Comparison of ENCODE assay signal across 27 mouse cellular contexts in the genomic region with DNA sequence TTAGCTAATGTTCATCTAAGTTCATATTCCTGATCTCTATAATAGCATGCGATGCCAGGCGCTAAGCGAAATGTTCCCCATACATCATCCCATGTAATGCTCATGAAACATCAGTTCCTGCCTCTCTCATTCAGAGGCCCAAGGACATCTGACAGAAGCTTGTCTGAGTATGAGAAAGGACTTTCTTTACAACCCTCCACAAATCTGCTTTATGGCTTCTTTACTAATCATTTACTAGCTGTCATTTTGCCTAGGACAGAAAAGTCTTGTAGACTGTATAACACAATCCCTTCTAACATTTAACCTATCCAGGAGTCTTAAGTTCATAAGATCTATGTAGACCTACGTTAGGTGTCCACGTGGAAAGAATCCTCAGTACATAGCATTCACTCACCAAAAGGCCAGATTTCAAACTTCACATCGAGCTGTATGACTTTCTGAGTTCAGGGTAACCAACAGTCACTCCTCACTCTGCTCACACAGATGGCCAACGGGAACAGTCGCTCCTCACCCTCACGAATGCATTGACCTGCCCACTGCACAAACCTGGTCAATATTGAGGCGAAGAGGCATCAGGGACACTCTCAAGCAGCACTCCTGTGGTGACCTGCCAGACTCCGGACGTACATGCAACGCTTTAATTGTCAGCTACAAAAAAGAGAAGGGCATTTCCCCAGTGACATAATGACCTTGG. TPM values are rescaled to one million over a fixed set of nuclear protein-coding genes. Genes with fewer than 3 reads are reported as not detected.
A peak's percentile ranks its signal among the peaks of the same experiment; 100 is the strongest.
DNase-seq lines count a peak whose midpoint lies in the region; ATAC-seq lines count a peak whose summit lies in the region.
"Had no signal": no experiment of that assay in that cellular context is flagged by ENCODE, and none has a peak within 500 bp of the region (broad histone marks: within the 10 kb centered on the region; RNA-seq: fewer than 3 reads in every experiment).

No protein-coding gene starts in this region.

- H3K9me3 ChIP-seq in intestine, embryonic 14.5 days (ENCODE audit: control insufficient read depth, low read length): no peaks in the 10 kb centered on the region
- H3K9me3 ChIP-seq in intestine, embryonic 16.5 days (ENCODE audit: control insufficient read depth, low read length): no peaks in the 10 kb centered on the region
- H3K9me3 ChIP-seq in midbrain, embryonic 11.5 days (ENCODE audit: control insufficient read depth, low read length): no peaks in the 10 kb centered on the region
- H3K9me3 ChIP-seq: embryonic facial prominence, embryonic 13.5 days; embryonic facial prominence, embryonic 15.5 days; forebrain, embryonic 10.5 days; forebrain, embryonic 12.5 days had no signal

- no peak for DNase-seq in intestine, embryonic 14.5 days (ENCODE audit: low spot score)
- DNase-seq in large intestine, adult 2 months (ENCODE audit: low read depth, low spot score): peak; percentile 25
- no peak for DNase-seq in midbrain, embryonic 11.5 days (ENCODE audit: low spot score, missing footprints)
- DNase-seq: adrenal gland, adult 8-10 months; adrenal gland, postnatal 14 days; adrenal gland, postnatal 36 days; B cell, adult 2 months; cerebellum, adult 11-12 months; cerebellum, adult 2 months; cerebellum, adult 9-10 months; cerebellum, postnatal 10 days; cerebellum, postnatal 36 days; embryo, embryonic 11 days had no signal

- no peak overlapping the region for H3K4me2 ChIP-seq in intestine, embryonic 14.5 days (ENCODE audit: low read length)
- H3K4me2 ChIP-seq in intestine, embryonic 16.5 days (ENCODE audit: low read depth, low read length): no peak overlapping the region
- no peak overlapping the region for H3K4me2 ChIP-seq in midbrain, embryonic 11.5 days
- H3K4me2 ChIP-seq: embryonic facial prominence, embryonic 13.5 days; embryonic facial prominence, embryonic 15.5 days; forebrain, embryonic 12.5 days had no signal

- peak; percentile 47; the same call in 1 of the 2 replicates for ATAC-seq in intestine, embryonic 14.5 days (replicated peaks; ENCODE audit: low FRiP score, low TSS enrichment, low read depth)
- peak; percentile 86 for ATAC-seq in intestine, embryonic 16.5 days
- ATAC-seq in inflammation-experienced regulatory T-cells, adult 6 months: no peak
- no peak for ATAC-seq in midbrain, embryonic 11.5 days (ENCODE audit: low FRiP score)
- ATAC-seq: activated CD4-positive, CD25-positive, alpha-beta regulatory T cell, adult 4 months; CD4-positive, CD25-positive, alpha-beta regulatory T cell, adult 4 months; forebrain, embryonic 14.5 days; forebrain, embryonic 16.5 days; Patski had no signal

- no peak overlapping the region for H3K9ac ChIP-seq in intestine, embryonic 14.5 days (ENCODE audit: low read length)
- no peak overlapping the region for H3K9ac ChIP-seq in intestine, embryonic 16.5 days (ENCODE audit: low read depth, low read length)
- no peak overlapping the region for H3K9ac ChIP-seq in midbrain, embryonic 11.5 days (ENCODE audit: low read length)
- H3K9ac ChIP-seq: embryonic facial prominence, embryonic 13.5 days; embryonic facial prominence, embryonic 15.5 days; forebrain, embryonic 12.5 days had no signal

- no peak overlapping the region for H3K27ac ChIP-seq in intestine, embryonic 14.5 days (ENCODE audit: low read depth)
- peak overlapping the region; percentile 38; the same call in 1 of the 2 replicates for H3K27ac ChIP-seq in intestine, embryonic 16.5 days (ENCODE audit: low read length)
- no peak overlapping the region for H3K27ac ChIP-seq in midbrain, embryonic 11.5 days (ENCODE audit: low read depth, low read length)
- H3K27ac ChIP-seq: embryonic facial prominence, embryonic 13.5 days; embryonic facial prominence, embryonic 15.5 days; forebrain, embryonic 10.5 days; forebrain, embryonic 12.5 days had no signal

- no peak overlapping the region for H3K4me3 ChIP-seq in intestine, embryonic 14.5 days (ENCODE audit: low read depth, low read length)
- H3K4me3 ChIP-seq in intestine, embryonic 16.5 days (ENCODE audit: low read length): no peak overlapping the region
- H3K4me3 ChIP-seq in midbrain, embryonic 11.5 days (ENCODE audit: low read depth, low read length): no peak overlapping the region
- H3K4me3 ChIP-seq: embryonic facial prominence, embryonic 13.5 days; embryonic facial prominence, embryonic 15.5 days; erythroblast, embryonic 14.5 days; forebrain, embryonic 10.5 days; forebrain, embryonic 12.5 days had no signal

- H3K27me3 ChIP-seq in intestine, embryonic 14.5 days (replicated peaks; ENCODE audit: control insufficient read depth, insufficient read depth, low read length): no peaks in the 10 kb centered on the region
- H3K27me3 ChIP-seq in intestine, embryonic 16.5 days (replicated peaks; ENCODE audit: control insufficient read depth, insufficient read depth, low read length): no peaks in the 10 kb centered on the region
- H3K27me3 ChIP-seq in midbrain, embryonic 11.5 days (ENCODE audit: control insufficient read depth, insufficient read depth, low read length): no peaks in the 10 kb centered on the region
- H3K27me3 ChIP-seq: CH12.LX; embryonic facial prominence, embryonic 13.5 days; embryonic facial prominence, embryonic 15.5 days; forebrain, embryonic 12.5 days; Patski had no signal

- WGBS in intestine, embryonic 14.5 days: 86% methylated on average over 13 of the region's 13 CpGs
- WGBS in intestine, embryonic 16.5 days: 77% methylated on average over 13 of the region's 13 CpGs
- 46% methylated on average over 13 of the region's 13 CpGs for WGBS in large intestine, adult 2 months
- WGBS in midbrain, embryonic 11.5 days: 94% methylated on average over 13 of the region's 13 CpGs

- no peaks in the 10 kb centered on the region for H3K4me1 ChIP-seq in intestine, embryonic 14.5 days (replicated peaks; ENCODE audit: control insufficient read depth, insufficient read depth, low read length)
- peaks cover 3% of the 10 kb centered on the region; the same call in 1 of the 2 replicates for H3K4me1 ChIP-seq in intestine, embryonic 16.5 days (ENCODE audit: control insufficient read depth, insufficient read depth, low read length)
- H3K4me1 ChIP-seq in midbrain, embryonic 11.5 days (ENCODE audit: control insufficient read depth, insufficient read depth, low read length): no peaks in the 10 kb centered on the region
- H3K4me1 ChIP-seq: embryonic facial prominence, embryonic 13.5 days; embryonic facial prominence, embryonic 15.5 days; forebrain, embryonic 10.5 days; forebrain, embryonic 12.5 days had no signal

- H3K36me3 ChIP-seq in intestine, embryonic 14.5 days (ENCODE audit: control insufficient read depth, insufficient read depth, low read length): peaks cover 81% of the 10 kb centered on the region
- peaks cover 9% of the 10 kb centered on the region for H3K36me3 ChIP-seq in intestine, embryonic 16.5 days (ENCODE audit: control insufficient read depth, insufficient read depth, low read length)
- peaks cover 11% of the 10 kb centered on the region; the same call in 1 of the 2 replicates for H3K36me3 ChIP-seq in midbrain, embryonic 11.5 days (ENCODE audit: control insufficient read depth, insufficient read depth, low read length)

RNA-seq across cellular contexts. Expression of a gene that starts 31.6 kb away (rescaled TPM):
- 0.44 TPM in 1 of 2 replicates, not detected in the other for polyA plus RNA-seq in intestine, embryonic 14.5 days (2014; fragmentation: Nextera tagmentation; extraction: Ambion mirVana)
- polyA plus RNA-seq in intestine, embryonic 16.5 days (2015; fragmentation: Nextera tagmentation; extraction: Ambion mirVana): 0.22 and 0.43 TPM in 2 replicates
- 1.6 and 2.1 TPM in 2 replicates for polyA plus RNA-seq in large intestine, adult 2 months (2012; rRNA removed)
- polyA plus RNA-seq in inflammation-experienced regulatory T-cells, adult 6 months (2017; shearing (Covaris generic)): 1 to 10 TPM in 2 of 3 experiments, under 1 TPM in 1; 0.63 to 2.0 (median 1.4) TPM
- polyA plus RNA-seq in midbrain, embryonic 11.5 days (2014; fragmentation: Nextera tagmentation; extraction: Ambion mirVana): 0.12 TPM in 1 of 2 replicates, not detected in the other
- polyA plus RNA-seq: cerebellum, adult 2 months; embryonic facial prominence, embryonic 13.5 days; erythroblast, embryonic 14.5 days; forebrain, embryonic 10.5 days; forebrain, embryonic 12.5 days; forebrain, embryonic 14.5 days; forebrain, embryonic 16.5 days; G1E had no signal

RNA-seq across cellular contexts. Expression of a gene that starts 50.1 kb away (rescaled TPM):
- 29.7 and 30.9 TPM in 2 replicates for polyA plus RNA-seq in intestine, embryonic 14.5 days (2014; fragmentation: Nextera tagmentation; extraction: Ambion mirVana)
- 29.7 and 30.2 TPM in 2 replicates for polyA plus RNA-seq in intestine, embryonic 16.5 days (2015; fragmentation: Nextera tagmentation; extraction: Ambion mirVana)
- polyA plus RNA-seq in large intestine, adult 2 months (2012; rRNA removed): 15.0 and 17.0 TPM in 2 replicates
- 10 to 100 TPM; 44.9 to 53.1 (median 50.1) TPM for polyA plus RNA-seq in inflammation-experienced regulatory T-cells, adult 6 months (2017; shearing (Covaris generic))
- 38.6 and 40.5 TPM in 2 replicates for polyA plus RNA-seq in midbrain, embryonic 11.5 days (2014; fragmentation: Nextera tagmentation; extraction: Ambion mirVana)

RNA-seq across cellular contexts. Expression of a gene that starts 50.5 kb away (rescaled TPM):
- 17.8 and 19.8 TPM in 2 replicates for polyA plus RNA-seq in intestine, embryonic 14.5 days (2014; fragmentation: Nextera tagmentation; extraction: Ambion mirVana)
- polyA plus RNA-seq in intestine, embryonic 16.5 days (2015; fragmentation: Nextera tagmentation; extraction: Ambion mirVana): 10.5 and 13.5 TPM in 2 replicates
- 11.8 and 15.3 TPM in 2 replicates for polyA plus RNA-seq in large intestine, adult 2 months (2012; rRNA removed)
- 10 to 100 TPM in 2 of 3 experiments, 1 to 10 TPM in 1; 5.4 to 17.8 (median 13.3) TPM for polyA plus RNA-seq in inflammation-experienced regulatory T-cells, adult 6 months (2017; shearing (Covaris generic))
- 11.6 and 11.8 TPM in 2 replicates for polyA plus RNA-seq in midbrain, embryonic 11.5 days (2014; fragmentation: Nextera tagmentation; extraction: Ambion mirVana)

Comparison
In these comparisons a context has a peak if more than half of its experiments do, and no peak if none do; other contexts are left out.
1. ATAC-seq: peak in intestine, embryonic 14.5 days (single experiment) and intestine, embryonic 16.5 days (single experiment); none in inflammation-experienced regulatory T-cells, adult 6 months (single experiment) and midbrain, embryonic 11.5 days (single experiment).